Mouse (Mus musculus): ENCODE measurements around the gene Nmd3. TPM values are rescaled to one million over a fixed set of nuclear protein-coding genes. Genes with fewer than 3 reads are reported as not detected.

Gene Nmd3
- polyA plus RNA-seq, 1 experiment: 26.7 TPM

- DNase-seq (ENCODE audit: low read depth): no peak
These were observed 42.1 kb downstream of the Nmd3 start for GRCm38 (mm10) chr3:69763630-69764565.

GRCm38 (mm10) chr3:69765206-69765605 is 43.4 kb downstream of the Nmd3 start:
- no peak for DNase-seq (ENCODE audit: low read depth)

GRCm38 (mm10) chr3:69769150-69769549 is 47.4 kb downstream of the Nmd3 start:
- peak; percentile 88 for DNase-seq (ENCODE audit: low read depth)

- peak; percentile 99 for DNase-seq (ENCODE audit: low read depth)
These were observed 51.6 kb downstream of the Nmd3 start for GRCm38 (mm10) chr3:69773356-69773755.

GRCm38 (mm10) chr3:69779246-69779796 is 57.5 kb downstream of the Nmd3 start:
- DNase-seq (ENCODE audit: low read depth): peak; percentile 87

GRCm38 (mm10) chr3:69792823-69793417 is 71.1 kb downstream of the Nmd3 start:
- DNase-seq (ENCODE audit: low read depth): no peak

GRCm38 (mm10) chr3:69797533-69797932 is 75.7 kb downstream of the Nmd3 start:
- DNase-seq (ENCODE audit: low read depth): no peak

- no peak for DNase-seq (ENCODE audit: low read depth)
These were observed 76.2 kb downstream of the Nmd3 start for GRCm38 (mm10) chr3:69797969-69798368.

GRCm38 (mm10) chr3:69799096-69799495 is 77.3 kb downstream of the Nmd3 start:
- no peak for DNase-seq (ENCODE audit: low read depth)

GRCm38 (mm10) chr3:69800829-69801384 is 79.1 kb downstream of the Nmd3 start:
- no peak for DNase-seq (ENCODE audit: low read depth)

GRCm38 (mm10) chr3:69803137-69803536 is 81.4 kb downstream of the Nmd3 start:
- DNase-seq (ENCODE audit: low read depth): no peak

Other genes starting within 250 kb of the Nmd3 start
- 10.9 and 11.0 TPM in 2 replicates for gene B3galnt1, start 123.0 kb upstream of the Nmd3 start, polyA plus RNA-seq (2012; rRNA removed)
- 0.18 TPM in 1 of 2 replicates, not detected in the other for gene Sptssb, start 138.0 kb downstream of the Nmd3 start, polyA plus RNA-seq (2012; rRNA removed)